Mouse (Mus musculus): ENCODE data around the gene Odr4. TPM values are rescaled to one million over a fixed set of nuclear protein-coding genes. Genes with fewer than 3 reads are reported as not detected.

Gene Odr4
- polyA plus RNA-seq (2014; fragmentation: Nextera tagmentation; extraction: Ambion mirVana), result 37.2 and 45.9 TPM in 2 replicates

GRCm38 (mm10) chr1:150392638-150393487 lies at the start of gene Odr4, which contains the start of gene Tpr:
TSS of gene Odr4 (minus strand) at chr1:150393080.
TSS of gene Tpr (plus strand) at chr1:150392838.
- Histone ChIP-seq H3K4me1 (replicated peaks; ENCODE audit: control insufficient read depth, insufficient read depth, low read length) (no peaks in the 10 kb centered on the region), H3K9me3 (ENCODE audit: control insufficient read depth, low read length) (no peaks in the 10 kb centered on the region), H3K36me3 (ENCODE audit: control insufficient read depth, insufficient read depth, low read length) (peaks cover 2% of the 10 kb centered on the region; the same call in 1 of the 2 replicates), H3K9ac (ENCODE audit: low read depth, low read length) (peak within 1 kb of the TSS; percentile 82), H3K27me3 (ENCODE audit: control insufficient read depth, insufficient read depth, low read length) (no peaks in the 10 kb centered on the region), H3K4me2 (replicated peaks; ENCODE audit: low read depth, low read length) (peak within 1 kb of the TSS; percentile 56), H3K27ac (ENCODE audit: low read depth, low read length) (peak within 1 kb of the TSS; percentile 75), H3K4me3 (ENCODE audit: low read depth, low read length) (peak within 1 kb of the TSS; percentile 79)
- under 1% methylated on average over 66 of the region's 76 CpGs for WGBS
- peak; percentile 98 for DNase-seq (ENCODE audit: low spot score)
- ATAC-seq (ENCODE audit: low FRiP score), result peak; percentile 98

GRCm38 (mm10) chr1:150441731-150442130 lies 48.9 kb upstream of the Odr4 start:
- Histone ChIP-seq H3K9me3 (ENCODE audit: control insufficient read depth, low read length) (no peaks in the 10 kb centered on the region), H3K27me3 (ENCODE audit: control insufficient read depth, insufficient read depth, low read length) (no peaks in the 10 kb centered on the region), H3K9ac (ENCODE audit: low read depth, low read length) (no peak overlapping the region), H3K4me3 (ENCODE audit: low read depth, low read length) (no peak overlapping the region), H3K4me1 (replicated peaks; ENCODE audit: control insufficient read depth, insufficient read depth, low read length) (no peaks in the 10 kb centered on the region), H3K27ac (ENCODE audit: low read depth, low read length) (no peak overlapping the region), H3K36me3 (ENCODE audit: control insufficient read depth, insufficient read depth, low read length) (peaks cover 5% of the 10 kb centered on the region), H3K4me2 (replicated peaks; ENCODE audit: low read depth, low read length) (no peak overlapping the region)
- ATAC-seq (ENCODE audit: low FRiP score) (no peak), DNase-seq (ENCODE audit: low spot score) (no peak)
- WGBS, result 85% methylated on average over 4 of the region's 4 CpGs

- Histone ChIP-seq H3K9ac (ENCODE audit: low read depth, low read length) (no peak overlapping the region), H3K4me1 (replicated peaks; ENCODE audit: control insufficient read depth, insufficient read depth, low read length) (no peaks in the 10 kb centered on the region), H3K27me3 (ENCODE audit: control insufficient read depth, insufficient read depth, low read length) (no peaks in the 10 kb centered on the region), H3K9me3 (ENCODE audit: control insufficient read depth, low read length) (no peaks in the 10 kb centered on the region), H3K4me3 (ENCODE audit: low read depth, low read length) (no peak overlapping the region), H3K4me2 (replicated peaks; ENCODE audit: low read depth, low read length) (no peak overlapping the region), H3K36me3 (ENCODE audit: control insufficient read depth, insufficient read depth, low read length) (peaks cover 15% of the 10 kb centered on the region), H3K27ac (ENCODE audit: low read depth, low read length) (no peak overlapping the region)
- 89% methylated on average over 3 of the region's 3 CpGs for WGBS
- ATAC-seq (ENCODE audit: low FRiP score), result no peak
- no peak for DNase-seq (ENCODE audit: low spot score)
Measured at GRCm38 (mm10) chr1:150438641-150439040, 45.8 kb upstream of the Odr4 start.

GRCm38 (mm10) chr1:150426216-150426615 lies 33.3 kb upstream of the Odr4 start:
- H3K9me3 ChIP-seq (ENCODE audit: control insufficient read depth, low read length), result no peaks in the 10 kb centered on the region
- ATAC-seq (ENCODE audit: low FRiP score) (no peak), DNase-seq (ENCODE audit: low spot score) (no peak)
- H3K36me3 ChIP-seq (ENCODE audit: control insufficient read depth, insufficient read depth, low read length), result peaks cover 11% of the 10 kb centered on the region
- no peak overlapping the region for H3K4me3 ChIP-seq (ENCODE audit: low read depth, low read length)
- 81% methylated on average over 3 of the region's 3 CpGs for WGBS
- no peak overlapping the region for H3K27ac ChIP-seq (ENCODE audit: low read depth, low read length)
- H3K9ac ChIP-seq (ENCODE audit: low read depth, low read length), result no peak overlapping the region
- H3K27me3 ChIP-seq (ENCODE audit: control insufficient read depth, insufficient read depth, low read length), result no peaks in the 10 kb centered on the region
- H3K4me2 ChIP-seq (replicated peaks; ENCODE audit: low read depth, low read length), result no peak overlapping the region
- H3K4me1 ChIP-seq (replicated peaks; ENCODE audit: control insufficient read depth, insufficient read depth, low read length), result no peaks in the 10 kb centered on the region

DNA sequence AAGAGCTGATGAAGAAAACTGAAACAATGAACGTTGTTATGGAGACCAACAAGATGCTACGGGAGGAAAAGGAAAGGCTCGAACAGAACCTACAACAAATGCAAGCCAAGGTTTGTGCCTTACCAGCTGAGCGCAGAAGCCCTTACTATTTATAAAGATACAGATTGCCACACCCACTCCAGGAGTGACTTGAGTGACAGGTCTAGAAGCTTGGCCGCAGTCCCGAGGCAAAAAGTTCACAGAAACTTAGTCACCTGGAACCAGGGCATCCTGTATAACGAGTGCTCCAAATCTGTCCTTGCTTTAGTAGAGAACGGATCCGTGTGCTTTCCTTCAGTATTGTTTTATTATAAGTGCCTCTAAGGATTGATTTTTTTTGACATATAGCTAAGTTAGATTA lies 32.8 kb upstream of the Odr4 start:
- peaks cover 9% of the 10 kb centered on the region for H3K36me3 ChIP-seq (ENCODE audit: control insufficient read depth, insufficient read depth, low read length)
- ATAC-seq (ENCODE audit: low FRiP score) (no peak), DNase-seq (ENCODE audit: low spot score) (no peak)
- H3K4me1 ChIP-seq (replicated peaks; ENCODE audit: control insufficient read depth, insufficient read depth, low read length), result no peaks in the 10 kb centered on the region
- H3K27ac ChIP-seq (ENCODE audit: low read depth, low read length), result no peak overlapping the region
- no peaks in the 10 kb centered on the region for H3K27me3 ChIP-seq (ENCODE audit: control insufficient read depth, insufficient read depth, low read length)
- H3K9ac ChIP-seq (ENCODE audit: low read depth, low read length), result no peak overlapping the region
- H3K4me2 ChIP-seq (replicated peaks; ENCODE audit: low read depth, low read length), result no peak overlapping the region
- H3K4me3 ChIP-seq (ENCODE audit: low read depth, low read length), result no peak overlapping the region
- no peaks in the 10 kb centered on the region for H3K9me3 ChIP-seq (ENCODE audit: control insufficient read depth, low read length)
- 89% methylated on average over 9 of the region's 9 CpGs for WGBS

DNA sequence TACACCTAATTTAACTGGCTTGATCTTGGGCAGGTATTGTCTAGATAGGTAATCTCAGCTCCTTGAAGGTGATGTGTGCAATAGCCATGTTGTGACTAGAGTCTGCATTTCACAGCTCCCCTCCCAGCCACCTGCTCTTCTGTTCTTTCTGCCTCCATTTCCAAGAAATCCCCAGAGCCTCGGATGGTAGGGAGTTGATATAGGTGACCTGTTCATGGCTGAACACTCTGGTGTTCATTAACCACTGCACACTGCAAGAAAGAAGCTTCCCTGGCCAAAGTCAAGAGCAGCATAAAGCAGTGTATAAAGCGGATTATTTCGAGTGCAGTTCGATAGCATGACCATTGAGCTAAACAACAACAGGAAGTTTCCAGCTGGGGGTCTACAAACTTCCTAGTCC lies 25.5 kb upstream of the Odr4 start:
- Histone ChIP-seq H3K9ac (ENCODE audit: low read depth, low read length) (no peak overlapping the region), H3K9me3 (ENCODE audit: control insufficient read depth, low read length) (no peaks in the 10 kb centered on the region), H3K4me2 (replicated peaks; ENCODE audit: low read depth, low read length) (no peak overlapping the region), H3K4me1 (replicated peaks; ENCODE audit: control insufficient read depth, insufficient read depth, low read length) (no peaks in the 10 kb centered on the region), H3K27ac (ENCODE audit: low read depth, low read length) (no peak overlapping the region), H3K27me3 (ENCODE audit: control insufficient read depth, insufficient read depth, low read length) (no peaks in the 10 kb centered on the region), H3K4me3 (ENCODE audit: low read depth, low read length) (no peak overlapping the region), H3K36me3 (ENCODE audit: control insufficient read depth, insufficient read depth, low read length) (peaks cover 14% of the 10 kb centered on the region; the same call in 1 of the 2 replicates)
- DNase-seq (ENCODE audit: low spot score), result no peak
- 94% methylated on average over 4 of the region's 4 CpGs for WGBS
- ATAC-seq (ENCODE audit: low FRiP score), result no peak

DNA sequence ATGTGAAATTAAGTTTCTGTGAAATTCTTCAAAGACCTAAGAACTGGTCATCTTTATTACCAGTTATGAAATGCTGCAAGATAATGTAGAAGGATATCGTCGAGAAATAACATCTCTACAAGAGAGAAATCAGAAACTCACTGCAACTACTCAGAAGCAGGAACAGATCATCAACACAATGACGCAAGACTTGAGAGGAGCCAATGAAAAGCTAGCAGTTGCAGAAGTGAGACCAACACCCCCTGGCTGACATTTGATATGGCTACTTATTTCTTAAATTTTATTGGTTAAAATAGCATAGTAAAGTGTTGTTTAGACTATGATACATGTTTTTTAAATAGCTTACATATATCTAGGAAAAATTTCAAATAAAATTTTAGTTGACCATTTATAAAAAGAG lies 23.1 kb upstream of the Odr4 start:
- no peak for ATAC-seq (ENCODE audit: low FRiP score)
- H3K4me3 ChIP-seq (ENCODE audit: low read depth, low read length), result no peak overlapping the region
- no peak overlapping the region for H3K4me2 ChIP-seq (replicated peaks; ENCODE audit: low read depth, low read length)
- 93% methylated on average over 3 of the region's 3 CpGs for WGBS
- no peaks in the 10 kb centered on the region for H3K27me3 ChIP-seq (ENCODE audit: control insufficient read depth, insufficient read depth, low read length)
- peaks cover 14% of the 10 kb centered on the region; the same call in 1 of the 2 replicates for H3K36me3 ChIP-seq (ENCODE audit: control insufficient read depth, insufficient read depth, low read length)
- H3K27ac ChIP-seq (ENCODE audit: low read depth, low read length), result no peak overlapping the region
- no peaks in the 10 kb centered on the region for H3K9me3 ChIP-seq (ENCODE audit: control insufficient read depth, low read length)
- no peak overlapping the region for H3K9ac ChIP-seq (ENCODE audit: low read depth, low read length)
- H3K4me1 ChIP-seq (replicated peaks; ENCODE audit: control insufficient read depth, insufficient read depth, low read length), result no peaks in the 10 kb centered on the region
- no peak for DNase-seq (ENCODE audit: low spot score)

DNA sequence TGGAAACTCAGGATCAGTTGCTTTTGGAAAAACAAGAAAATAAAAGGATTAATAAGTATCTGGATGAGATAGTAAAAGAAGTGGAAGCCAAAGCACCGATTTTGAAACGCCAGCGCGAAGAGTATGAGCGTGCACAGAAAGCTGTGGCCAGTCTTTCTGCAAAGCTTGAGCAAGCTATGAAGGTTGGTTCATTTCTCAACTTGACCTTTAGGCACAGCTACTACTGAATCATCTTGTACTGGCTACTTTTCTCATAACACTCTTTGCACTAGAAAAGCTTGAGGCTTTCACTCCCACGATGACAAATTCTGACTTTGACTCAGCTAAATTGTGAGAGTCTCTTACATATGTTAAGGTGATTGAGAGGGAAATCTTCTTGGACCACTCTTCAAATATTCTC lies 17.1 kb upstream of the Odr4 start:
- H3K27me3 ChIP-seq (ENCODE audit: control insufficient read depth, insufficient read depth, low read length), result no peaks in the 10 kb centered on the region
- no peaks in the 10 kb centered on the region for H3K4me1 ChIP-seq (replicated peaks; ENCODE audit: control insufficient read depth, insufficient read depth, low read length)
- no peak for ATAC-seq (ENCODE audit: low FRiP score)
- DNase-seq (ENCODE audit: low spot score), result no peak
- 0 out of 2 replicates have a peak, but pooled peaks cover 6% of the 10 kb centered on the region for H3K36me3 ChIP-seq (ENCODE audit: control insufficient read depth, insufficient read depth, low read length)
- no peak overlapping the region for H3K27ac ChIP-seq (ENCODE audit: low read depth, low read length)
- 95% methylated on average over 6 of the region's 6 CpGs for WGBS
- no peak overlapping the region for H3K9ac ChIP-seq (ENCODE audit: low read depth, low read length)
- no peak overlapping the region for H3K4me2 ChIP-seq (replicated peaks; ENCODE audit: low read depth, low read length)
- no peak overlapping the region for H3K4me3 ChIP-seq (ENCODE audit: low read depth, low read length)
- no peaks in the 10 kb centered on the region for H3K9me3 ChIP-seq (ENCODE audit: control insufficient read depth, low read length)

- H3K4me1 ChIP-seq (replicated peaks; ENCODE audit: control insufficient read depth, insufficient read depth, low read length), result no peaks in the 10 kb centered on the region
- ATAC-seq (ENCODE audit: low FRiP score) (no peak), DNase-seq (ENCODE audit: low spot score) (no peak)
- no peak overlapping the region for H3K27ac ChIP-seq (ENCODE audit: low read depth, low read length)
- no peak overlapping the region for H3K4me2 ChIP-seq (replicated peaks; ENCODE audit: low read depth, low read length)
- no peaks in the 10 kb centered on the region for H3K9me3 ChIP-seq (ENCODE audit: control insufficient read depth, low read length)
- no peaks in the 10 kb centered on the region for H3K27me3 ChIP-seq (ENCODE audit: control insufficient read depth, insufficient read depth, low read length)
- H3K4me3 ChIP-seq (ENCODE audit: low read depth, low read length), result no peak overlapping the region
- 95% methylated on average over 9 of the region's 9 CpGs for WGBS
- H3K9ac ChIP-seq (ENCODE audit: low read depth, low read length), result no peak overlapping the region
- H3K36me3 ChIP-seq (ENCODE audit: control insufficient read depth, insufficient read depth, low read length), result 0 out of 2 replicates have a peak, but pooled peaks cover 3% of the 10 kb centered on the region
Measured at GRCm38 (mm10) chr1:150407285-150407684, 14.4 kb upstream of the Odr4 start.

All from hindbrain, embryonic 11.5 days (tissue).